Mouse (Mus musculus): ENCODE results near the gene Flnb. TPM values are rescaled to one million over a fixed set of nuclear protein-coding genes. Genes with fewer than 3 reads are reported as not detected.

The Flnb gene
- 21.2 and 25.4 TPM in 2 replicates for polyA plus RNA-seq (2012; rRNA removed; ENCODE audit: low replicate concordance)

DNA sequence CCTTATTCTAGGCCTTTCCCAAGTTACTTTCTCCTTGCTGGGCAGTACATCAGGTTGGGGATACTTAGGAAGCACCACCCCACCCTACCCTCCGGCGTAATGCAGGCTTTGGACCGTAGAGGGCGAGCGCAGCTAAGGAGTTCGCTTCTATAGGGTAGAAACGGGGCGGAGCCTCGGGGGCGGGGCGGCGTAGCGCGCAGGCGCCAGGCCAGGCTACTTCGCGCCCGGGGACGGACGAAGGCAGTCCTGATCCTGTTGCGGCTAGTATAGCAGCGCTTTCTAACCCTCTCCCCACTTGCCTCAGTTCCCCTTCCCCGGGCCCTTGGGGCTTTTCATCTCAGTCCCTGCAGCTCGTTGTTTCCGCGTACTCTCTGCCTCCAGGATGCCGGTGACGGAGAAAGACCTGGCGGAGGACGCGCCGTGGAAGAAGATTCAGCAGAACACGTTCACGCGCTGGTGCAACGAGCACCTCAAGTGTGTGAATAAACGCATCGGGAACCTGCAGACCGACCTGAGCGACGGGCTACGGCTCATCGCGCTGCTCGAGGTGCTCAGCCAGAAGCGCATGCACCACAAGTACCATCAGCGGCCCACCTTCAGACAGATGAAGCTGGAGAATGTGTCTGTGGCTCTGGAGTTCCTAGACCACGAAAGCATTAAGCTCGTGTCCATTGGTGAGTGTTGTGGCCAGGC lies at the start of gene Flnb:
Flnb (plus strand) TSS at position 188 of the 693 bp plus-strand sequence.

DNA sequence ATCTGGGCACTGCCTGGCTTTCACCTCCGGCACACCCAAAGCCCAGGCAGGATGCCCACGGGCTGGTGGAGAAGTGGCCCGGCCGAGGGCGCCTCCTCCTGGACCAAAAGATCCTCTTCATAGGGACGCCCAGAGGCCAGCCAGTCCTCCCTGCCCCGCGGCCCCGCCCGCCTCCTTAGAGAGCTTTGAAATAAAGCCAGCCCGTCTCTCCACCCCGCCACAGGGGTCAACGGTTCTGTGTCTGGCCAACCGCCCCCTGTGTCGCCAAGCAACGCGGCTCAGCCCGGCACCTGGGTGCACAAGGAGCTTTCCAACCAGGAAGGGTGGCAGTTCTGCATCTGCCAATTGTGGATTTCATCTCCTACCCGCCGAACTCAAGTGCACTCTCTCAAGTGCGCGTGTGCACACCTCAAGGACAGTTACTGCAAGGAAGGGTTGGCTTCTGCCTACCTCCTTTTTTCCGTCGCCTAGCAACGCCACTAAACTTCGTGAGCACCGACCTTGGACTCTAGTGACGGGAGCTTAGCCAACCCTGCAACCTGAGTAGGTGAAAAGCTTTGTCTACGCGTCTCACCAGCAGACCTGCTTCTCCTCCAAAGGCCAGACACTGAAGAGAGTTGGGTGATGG lies 26.1 kb upstream of the Flnb start, which contains the start of gene Gm26661:
Gm26661 (plus strand) TSS at position 56 of the 628 bp plus-strand sequence.

DNA sequence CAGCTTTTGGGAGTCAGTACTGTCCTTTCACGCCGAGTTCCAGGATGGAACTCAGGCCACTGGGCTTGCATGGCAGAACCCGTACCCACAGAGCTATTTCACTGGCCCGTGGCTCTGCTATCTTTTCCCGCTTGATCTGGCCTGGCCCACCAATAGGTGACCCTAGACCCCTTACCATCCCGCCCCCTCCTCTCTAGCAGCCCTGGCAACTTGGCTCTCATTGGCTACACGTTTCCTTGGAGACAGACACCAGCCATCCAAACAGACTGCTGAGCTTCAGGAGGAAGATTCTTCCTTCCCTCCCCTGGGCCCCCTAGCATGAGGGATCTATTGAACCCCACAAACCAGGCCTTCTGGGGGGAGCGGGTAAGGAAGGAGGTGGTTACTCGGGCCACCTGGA lies 139.3 kb downstream of the Flnb start, which contains the start of gene Gm45521:
Gm45521 (plus strand) TSS at position 240 of the 400 bp plus-strand sequence.

DNA sequence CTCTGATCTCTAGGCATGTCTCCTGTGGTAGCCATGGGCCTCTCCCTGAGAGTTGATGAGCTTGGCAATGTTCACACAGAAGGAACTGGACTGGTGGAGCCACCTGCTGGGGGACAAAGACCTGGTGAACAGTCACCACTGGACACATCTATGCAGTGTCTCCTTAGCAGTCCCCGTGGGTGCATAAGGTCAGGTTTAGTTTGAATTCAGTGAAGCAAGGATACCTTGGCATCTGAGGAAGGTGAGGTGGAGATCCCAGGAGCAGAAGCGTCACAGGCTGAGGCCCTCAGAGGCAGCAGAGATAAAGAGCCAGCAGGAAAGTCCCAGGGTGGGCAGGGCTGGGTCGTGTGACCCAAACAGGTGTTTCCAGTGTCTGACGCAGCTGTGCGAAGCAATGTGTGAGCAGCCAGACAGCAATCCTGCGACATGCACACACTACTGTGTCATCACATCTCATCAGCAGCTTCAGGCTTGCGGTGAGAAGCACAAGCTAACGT lies 176.6 kb downstream of the Flnb start, which contains the start of gene Dnase1l3:
Dnase1l3 (minus strand) TSS at position 303 of the 497 bp plus-strand sequence.

Other genes with a start within 250 kb of the Flnb start
- 0.11 and 0.22 TPM in 2 replicates for gene Gm3558, start 249.4 kb upstream of the Flnb start, polyA plus RNA-seq (2012; rRNA removed; ENCODE audit: low replicate concordance)
- not detected in 2 replicates for gene Gm10338, start 222.4 kb upstream of the Flnb start, polyA plus RNA-seq (2012; rRNA removed; ENCODE audit: low replicate concordance)
- gene Gm10128, start 174.0 kb upstream of the Flnb start, polyA plus RNA-seq (2012; rRNA removed; ENCODE audit: low replicate concordance): not detected in 2 replicates
- not detected in 2 replicates for gene Gm26661, start 26.4 kb upstream of the Flnb start, polyA plus RNA-seq (2012; rRNA removed; ENCODE audit: low replicate concordance)
- gene Gm45521, start 139.3 kb downstream of the Flnb start, polyA plus RNA-seq (2012; rRNA removed; ENCODE audit: low replicate concordance): not detected in 2 replicates
- 15.5 and 16.9 TPM in 2 replicates for gene Dnase1l3, start 176.6 kb downstream of the Flnb start, polyA plus RNA-seq (2012; rRNA removed; ENCODE audit: low replicate concordance)
- 19.9 and 39.3 TPM in 2 replicates for gene Abhd6, start 184.9 kb downstream of the Flnb start, polyA plus RNA-seq (2012; rRNA removed; ENCODE audit: low replicate concordance)